Mouse (Mus musculus): ENCODE results near the gene Hps6.
A peak's percentile ranks its signal among the peaks of the same experiment; 100 is the strongest.

The Hps6 gene

GRCm38 (mm10) chr19:46029652-46030051, 26.3 kb downstream of the Hps6 start:
- no peak for DNase-seq (ENCODE audit: low spot score in 2 of 2)

- DNase-seq (ENCODE audit: low spot score in 2 of 2), result no peak
Observed at GRCm38 (mm10) chr19:46030196-46030983, 27.1 kb downstream of the Hps6 start.

- DNase-seq (ENCODE audit: low spot score in 2 of 2), result no peak
Observed at GRCm38 (mm10) chr19:46031689-46032432, 28.6 kb downstream of the Hps6 start.

GRCm38 (mm10) chr19:46032731-46033510, 29.6 kb downstream of the Hps6 start:
- DNase-seq (ENCODE audit: low spot score in 2 of 2), result no peak

- DNase-seq (ENCODE audit: low spot score in 2 of 2), result no peak
Observed at GRCm38 (mm10) chr19:46033911-46034310, 30.6 kb downstream of the Hps6 start.

GRCm38 (mm10) chr19:46035971-46036370, 32.7 kb downstream of the Hps6 start:
- no peak for DNase-seq (ENCODE audit: low spot score in 2 of 2)

GRCm38 (mm10) chr19:46036477-46037242, 33.4 kb downstream of the Hps6 start:
- no peak for DNase-seq (ENCODE audit: low spot score in 2 of 2)

GRCm38 (mm10) chr19:46037243-46037924, 34.1 kb downstream of the Hps6 start:
- no peak for DNase-seq (ENCODE audit: low spot score in 2 of 2)

- DNase-seq (ENCODE audit: low spot score in 2 of 2), result peak in 1 of 2 experiments; percentile 41
Observed at GRCm38 (mm10) chr19:46037925-46038850, 34.9 kb downstream of the Hps6 start.

- peak in 1 of 2 experiments; percentile 42 for DNase-seq (ENCODE audit: low spot score in 2 of 2)
Observed at GRCm38 (mm10) chr19:46038851-46039260, 35.5 kb downstream of the Hps6 start.

GRCm38 (mm10) chr19:46039478-46039877, 36.2 kb downstream of the Hps6 start:
- peak; percentile 69 to 86 for DNase-seq (ENCODE audit: low spot score in 2 of 2)

- DNase-seq (ENCODE audit: low spot score in 2 of 2), result no peak
Observed at GRCm38 (mm10) chr19:46040149-46040902, 37.0 kb downstream of the Hps6 start.

GRCm38 (mm10) chr19:46041299-46041932, 38.1 kb downstream of the Hps6 start:
- DNase-seq (ENCODE audit: low spot score in 2 of 2), result no peak

- DNase-seq (ENCODE audit: low spot score in 2 of 2), result peak; percentile 61 to 77
Observed at GRCm38 (mm10) chr19:46041933-46042475, 38.7 kb downstream of the Hps6 start.

- DNase-seq (ENCODE audit: low spot score in 2 of 2), result no peak
Observed at GRCm38 (mm10) chr19:46042476-46043011, 39.2 kb downstream of the Hps6 start.

GRCm38 (mm10) chr19:46043380-46043779, 40.1 kb downstream of the Hps6 start:
- peak in 1 of 2 experiments; percentile 56 for DNase-seq (ENCODE audit: low spot score in 2 of 2)

- peak in 1 of 2 experiments; percentile 35 for DNase-seq (ENCODE audit: low spot score in 2 of 2)
Observed at GRCm38 (mm10) chr19:46044271-46044992, 41.1 kb downstream of the Hps6 start, which contains the start of gene Pprc1. Gene Pprc1 (plus strand): TSS chr19:46044886.
